Mouse (Mus musculus) kidney, adult 8-10 months (tissue): Measurements from ENCODE around the gene Mcidas.

Experiments
- DNase-seq, 2 experiments: peaks; one replicate each; pipeline ENCODE4 v3.0.0; 2022

Gene Mcidas

GRCm38 (mm10) chr13:112993531-112994152 is at the start of gene Mcidas:
Mcidas (plus strand) TSS chr13:112993845.
- DNase-seq: no peak

DNA sequence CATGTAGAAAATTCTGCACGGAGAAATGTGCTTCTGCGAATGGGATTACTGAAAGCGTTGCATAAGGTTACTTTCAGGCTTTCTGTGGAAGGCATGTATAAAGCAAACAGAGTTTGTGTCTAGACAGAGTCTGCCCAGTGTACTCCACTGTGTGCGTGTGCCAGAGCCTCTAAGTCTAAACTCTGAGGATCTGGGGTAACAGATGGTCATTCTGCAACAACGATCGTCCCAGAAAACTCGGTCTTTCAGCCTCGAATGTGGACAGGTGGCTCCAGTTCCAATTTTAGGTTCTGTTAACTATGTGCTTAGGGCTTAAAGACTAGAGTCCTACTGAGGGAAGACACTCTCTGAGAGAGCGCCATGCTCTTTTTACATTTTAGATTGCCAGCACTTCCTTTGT is 48.3 kb upstream of the Mcidas start:
- DNase-seq: no peak

GRCm38 (mm10) chr13:112945900-112946299 is 47.7 kb upstream of the Mcidas start:
- no peak for DNase-seq

DNA sequence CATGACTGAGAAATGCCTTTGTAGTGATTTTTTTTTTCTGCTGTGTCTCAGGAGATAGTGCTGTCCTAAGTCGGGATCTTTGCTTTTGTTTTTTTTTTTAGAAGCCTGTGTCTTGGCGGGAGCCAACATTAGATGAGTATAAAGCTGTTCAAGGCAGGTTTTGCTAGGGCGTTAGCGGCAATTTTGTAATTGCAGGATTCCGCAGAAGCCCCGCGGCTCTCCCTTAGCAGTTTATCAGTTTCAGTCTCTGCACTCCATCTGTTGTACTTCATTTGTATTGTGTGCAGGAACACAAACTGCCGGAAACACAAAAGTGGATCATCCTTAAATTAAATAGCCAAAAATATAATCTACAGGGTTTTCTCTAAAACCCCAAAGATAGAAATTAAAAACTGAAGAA is 39.6 kb upstream of the Mcidas start:
- DNase-seq: no peak

GRCm38 (mm10) chr13:112963081-112963480 is 30.6 kb upstream of the Mcidas start:
- DNase-seq: peak; percentile 11 to 16

DNA sequence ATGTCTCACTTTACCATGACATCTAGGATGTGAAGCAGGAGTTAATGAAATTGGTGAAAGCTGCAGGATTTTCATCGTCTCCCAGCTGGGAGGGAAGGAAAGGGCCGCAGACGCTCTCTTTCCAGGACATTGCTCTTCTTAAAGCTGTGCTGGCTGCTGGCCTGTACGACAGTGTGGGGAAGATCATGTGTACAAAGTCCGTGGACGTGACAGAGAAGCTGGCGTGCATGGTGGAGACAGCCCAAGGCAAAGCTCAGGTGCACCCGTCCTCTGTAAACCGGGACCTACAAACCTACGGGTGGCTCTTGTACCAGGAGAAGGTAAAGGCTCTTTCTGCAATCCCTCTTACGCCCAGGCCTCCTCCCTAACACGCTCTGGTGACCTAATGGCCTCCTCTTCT is 29.2 kb upstream of the Mcidas start:
- DNase-seq: peak; percentile 28 to 57

GRCm38 (mm10) chr13:112967267-112967666 is 26.4 kb upstream of the Mcidas start:
- no peak for DNase-seq

DNA sequence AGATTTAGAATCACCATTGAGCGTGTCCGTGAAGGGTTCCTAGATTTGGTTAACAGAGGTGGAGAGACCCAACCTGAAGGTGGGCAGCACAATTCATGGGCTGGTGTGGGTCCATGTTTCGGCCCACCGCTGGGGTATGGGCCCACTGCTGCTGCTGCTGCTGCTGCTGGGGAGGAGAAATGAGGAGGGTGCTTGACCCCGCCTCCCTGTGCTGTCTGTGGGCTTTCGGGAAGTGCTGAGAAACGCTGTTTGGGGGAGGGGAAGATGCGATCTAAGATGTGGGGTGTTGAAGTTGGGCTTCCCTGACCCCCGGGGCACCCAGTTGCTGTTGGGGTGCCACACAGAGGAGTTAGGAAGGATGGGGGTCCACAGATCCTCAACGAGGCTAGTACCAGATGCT is 16.9 kb upstream of the Mcidas start:
- no peak for DNase-seq

DNA sequence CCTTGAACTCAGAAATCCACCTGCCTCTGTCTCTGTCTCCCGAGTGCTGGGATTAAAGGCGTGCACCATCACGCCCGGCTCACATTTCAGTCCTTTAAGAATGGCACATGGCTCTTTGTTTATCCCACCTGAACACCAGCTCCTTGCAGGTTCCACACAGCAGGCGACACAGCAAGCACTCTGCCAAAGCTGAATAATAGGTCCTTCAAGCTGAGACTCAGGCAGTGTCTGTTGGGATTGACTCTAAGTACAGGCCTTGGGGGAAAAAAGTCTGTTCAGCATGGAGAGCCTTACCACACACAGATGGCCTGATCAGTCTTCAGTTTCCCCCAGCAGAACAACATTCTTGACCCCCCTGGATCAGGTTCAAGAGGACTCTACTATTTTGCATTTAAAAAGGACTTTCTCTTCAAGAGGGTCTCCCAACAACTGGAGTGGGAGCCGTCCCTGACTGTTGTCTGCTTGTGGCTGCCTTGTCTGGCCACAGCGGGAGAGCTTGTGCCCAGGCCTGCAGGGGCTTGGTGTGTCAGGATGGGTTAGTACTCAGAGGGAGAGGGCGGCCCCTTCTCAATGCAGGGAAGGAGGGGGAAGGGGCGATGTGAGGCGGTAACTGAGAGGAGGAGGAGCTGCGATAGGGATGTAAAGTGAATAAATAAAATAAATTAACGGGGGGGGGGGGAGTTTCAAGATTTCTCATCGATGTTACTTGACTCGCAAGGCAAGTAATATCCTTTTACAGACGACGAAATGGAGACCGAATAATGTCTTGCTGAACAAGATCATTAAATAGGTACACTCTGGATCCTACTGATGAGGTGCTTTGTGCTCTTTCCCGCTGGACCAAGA is 7.8 kb upstream of the Mcidas start:
- no peak for DNase-seq

DNA sequence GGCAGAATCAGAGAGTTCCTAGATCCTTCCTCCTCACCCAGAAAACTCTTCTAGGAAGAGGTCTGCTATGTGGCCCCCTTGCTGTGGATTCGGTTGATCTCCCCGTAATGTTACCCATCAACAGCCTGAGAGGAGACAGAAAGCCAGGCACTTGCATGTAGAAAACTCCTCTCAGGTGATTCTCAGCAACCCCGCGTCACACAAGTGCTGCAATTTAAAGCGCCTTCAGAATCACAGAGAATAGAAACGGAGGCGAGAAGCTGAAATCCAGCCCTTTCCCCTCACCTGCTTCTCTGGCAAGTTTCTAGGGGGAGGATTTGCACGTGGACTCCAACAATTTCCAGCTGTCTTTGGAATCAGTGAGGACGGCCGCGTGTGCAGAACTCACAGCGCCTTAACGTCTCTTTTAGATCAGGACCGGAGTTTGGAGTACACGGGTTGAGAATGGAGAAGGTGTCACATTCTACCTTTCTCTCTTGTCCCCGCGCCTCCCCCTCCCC is 7.1 kb upstream of the Mcidas start:
- DNase-seq: no peak

GRCm38 (mm10) chr13:112987532-112987943 is 6.1 kb upstream of the Mcidas start, which contains the start of gene Ccno:
Ccno (plus strand) TSS chr13:112987802.
- DNase-seq: peak; percentile 94 to 95

GRCm38 (mm10) chr13:112987991-112988390 is 5.7 kb upstream of the Mcidas start:
- no peak for DNase-seq

DNA sequence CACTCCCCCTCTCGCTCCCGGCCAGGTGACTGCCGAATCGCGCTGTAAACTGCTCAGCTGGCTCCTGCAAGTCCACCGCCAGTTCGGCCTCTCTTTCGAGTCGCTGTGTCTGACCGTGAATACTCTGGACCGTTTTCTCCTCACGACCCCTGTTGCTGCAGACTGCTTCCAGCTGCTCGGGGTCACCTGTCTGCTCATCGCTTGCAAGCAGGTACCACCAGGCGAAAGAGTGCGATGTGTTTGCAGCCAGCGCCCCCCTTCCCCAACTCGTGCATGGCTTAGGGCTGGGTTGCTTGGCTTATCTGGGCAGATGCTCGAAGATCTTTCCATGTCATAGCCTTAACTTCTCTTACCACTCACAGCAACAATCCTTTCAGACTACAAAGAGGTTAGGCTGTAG is 4.8 kb upstream of the Mcidas start:
- no peak for DNase-seq

GRCm38 (mm10) chr13:112989541-112989940 is 4.1 kb upstream of the Mcidas start:
- DNase-seq: no peak

DNA sequence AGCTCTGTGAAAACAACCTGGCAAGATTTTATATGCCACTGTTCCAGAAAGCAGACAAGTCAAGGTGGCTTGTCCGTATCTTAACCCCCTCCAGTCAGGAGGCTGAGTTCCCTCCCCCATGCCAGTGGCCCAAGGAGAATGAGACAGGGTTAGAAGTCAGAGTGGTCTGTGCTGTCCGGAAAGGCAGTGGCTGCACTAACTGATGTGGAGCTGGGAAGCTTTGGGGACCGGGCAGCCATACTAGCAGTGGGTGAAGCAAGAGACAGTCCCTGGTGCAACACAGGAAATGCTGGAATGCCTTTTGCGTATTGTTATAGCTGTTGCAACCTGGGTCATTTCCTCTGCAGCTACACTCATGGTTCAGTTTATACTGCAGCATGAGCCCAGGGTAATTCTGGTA is 3.3 kb upstream of the Mcidas start:
- DNase-seq: no peak

DNA sequence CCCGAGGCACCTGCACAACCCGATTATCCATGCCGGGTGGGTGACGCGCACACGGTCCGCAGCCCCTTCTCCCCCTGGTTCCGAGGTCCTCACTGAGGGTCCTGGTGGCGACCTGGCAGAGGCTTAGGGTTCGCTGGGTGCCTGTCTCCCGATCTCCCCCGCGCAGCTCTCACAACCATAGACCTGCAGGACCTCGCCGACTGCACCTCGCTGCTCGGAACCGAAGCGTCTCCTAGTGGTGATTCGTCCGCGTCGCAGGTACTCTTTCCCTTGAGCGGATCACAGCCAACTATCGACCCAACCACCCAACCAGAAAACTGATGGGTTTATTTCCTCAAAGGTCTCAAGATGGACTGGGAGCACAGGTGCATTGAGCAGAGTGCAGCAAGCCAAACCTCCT is 546 bp downstream of the Mcidas start:
- DNase-seq: peak; percentile 41 to 73

DNA sequence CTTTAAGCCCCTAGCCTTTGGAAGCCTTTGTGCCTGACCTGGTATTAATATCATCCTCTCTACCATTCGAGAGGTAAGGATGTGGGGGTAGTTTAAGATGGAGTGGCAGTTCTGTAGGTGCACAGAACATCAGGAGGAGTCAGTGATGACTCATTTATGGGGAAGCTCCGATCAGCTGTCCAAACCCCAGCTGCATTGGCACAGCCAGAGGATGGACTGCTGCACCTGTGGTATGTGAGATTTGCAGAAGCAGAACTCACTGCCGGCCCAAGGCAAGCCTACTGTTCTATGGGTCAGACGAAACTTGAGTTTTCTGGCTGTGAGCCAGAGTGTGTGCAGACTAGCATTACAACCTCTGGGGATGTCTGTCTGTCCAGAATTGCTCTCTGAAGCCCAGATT is 2.8 kb downstream of the Mcidas start:
- no peak for DNase-seq

DNA sequence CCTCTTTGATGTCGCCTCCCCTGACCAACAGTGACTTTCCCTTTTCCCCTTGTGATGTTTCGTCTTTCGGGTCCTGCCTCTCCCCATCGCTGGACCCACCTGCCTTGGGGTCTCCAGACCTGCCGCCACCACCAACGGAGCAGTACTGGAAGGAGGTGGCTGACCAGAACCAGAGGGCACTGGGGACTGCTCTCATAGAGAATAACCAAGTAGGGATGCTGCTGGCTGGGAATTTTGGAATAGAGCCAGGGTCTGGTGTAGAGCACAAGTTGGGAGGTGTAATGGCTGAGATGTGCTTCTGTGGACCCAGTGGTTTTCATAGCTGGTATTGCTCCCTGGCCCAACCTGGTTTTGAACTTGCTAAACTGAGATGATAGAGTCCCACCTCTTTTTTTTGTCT is 3.7 kb downstream of the Mcidas start:
- no peak for DNase-seq

- DNase-seq: no peak
Observed at GRCm38 (mm10) chr13:112998427-112999201, 5.0 kb downstream of the Mcidas start.

- no peak for DNase-seq
Observed at GRCm38 (mm10) chr13:113000090-113000489, 6.4 kb downstream of the Mcidas start.

DNA sequence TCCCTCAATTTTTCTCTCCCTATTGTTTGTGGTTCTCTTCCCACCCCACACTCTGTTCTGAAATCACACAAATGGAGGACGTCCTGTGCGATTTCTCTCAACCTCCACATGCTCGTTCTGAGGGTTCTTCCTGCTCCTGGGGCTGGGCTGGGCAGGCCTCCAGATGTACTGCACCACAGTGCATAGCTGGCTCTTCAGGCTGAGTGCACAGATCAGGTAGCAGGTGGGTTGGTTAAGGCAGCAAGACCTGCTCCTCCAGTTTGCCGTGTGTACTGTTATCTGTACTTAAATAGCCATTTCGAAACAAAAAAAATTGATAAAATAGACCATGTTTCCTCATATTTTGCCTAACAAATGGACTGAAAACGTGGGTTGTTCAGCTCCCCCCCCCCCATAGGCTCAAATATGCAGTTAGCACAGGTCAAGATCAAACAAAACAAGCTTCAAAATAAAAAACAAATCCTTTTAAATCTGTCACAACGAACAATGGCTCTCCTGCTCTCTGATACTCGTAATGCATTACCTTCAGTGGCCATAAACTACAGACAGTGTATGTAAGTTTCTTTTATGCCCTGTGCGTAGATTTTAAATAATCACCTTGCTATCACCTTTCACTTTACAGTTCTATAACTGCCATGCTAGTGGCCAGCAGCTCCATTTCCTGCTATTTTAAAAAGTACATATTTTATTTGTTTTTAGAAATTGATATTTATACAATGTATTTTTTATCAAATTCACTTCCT is 7.1 kb downstream of the Mcidas start:
- no peak for DNase-seq

DNA sequence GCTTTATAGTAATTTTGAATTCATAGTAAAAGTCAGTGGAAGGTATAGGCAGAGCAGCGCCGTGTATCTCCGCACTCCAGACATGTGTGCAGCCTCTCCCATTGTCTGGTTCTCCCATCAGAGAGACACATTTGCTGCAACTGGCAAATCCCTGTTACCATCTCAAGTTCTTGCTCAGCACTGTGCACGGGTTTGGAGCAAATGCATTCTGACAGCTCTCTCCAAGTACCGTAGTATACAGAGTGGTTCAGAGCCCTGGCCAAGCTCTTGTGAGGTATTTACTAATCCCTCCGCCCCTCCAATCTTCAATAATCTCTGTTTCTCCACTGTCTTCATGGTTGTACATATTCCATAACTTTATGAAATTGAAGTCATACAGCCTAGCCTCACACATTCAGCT is 19.0 kb downstream of the Mcidas start:
- DNase-seq: no peak
